Mouse (Mus musculus): ENCODE results near the gene Mylk.
A peak's percentile ranks its signal among the peaks of the same experiment; 100 is the strongest.

The Mylk gene

GRCm38 (mm10) chr16:34902761-34903160 lies 157.8 kb downstream of the Mylk start:
- DNase-seq (ENCODE audit: low read depth, low spot score) = no peak

GRCm38 (mm10) chr16:34904876-34905275 lies 159.9 kb downstream of the Mylk start:
- no peak for DNase-seq (ENCODE audit: low read depth, low spot score)

- DNase-seq (ENCODE audit: low read depth, low spot score) = no peak
These were observed 164.4 kb downstream of the Mylk start for GRCm38 (mm10) chr16:34909437-34909836.

GRCm38 (mm10) chr16:34917373-34917900 lies 172.4 kb downstream of the Mylk start:
- DNase-seq (ENCODE audit: low read depth, low spot score) = no peak

- peak; percentile 27 for DNase-seq (ENCODE audit: low read depth, low spot score)
These were observed 175.2 kb downstream of the Mylk start for GRCm38 (mm10) chr16:34920182-34920581.

GRCm38 (mm10) chr16:34920868-34921267 lies 175.9 kb downstream of the Mylk start:
- no peak for DNase-seq (ENCODE audit: low read depth, low spot score)

- DNase-seq (ENCODE audit: low read depth, low spot score) = no peak
These were observed 176.3 kb downstream of the Mylk start for GRCm38 (mm10) chr16:34921319-34921718.

GRCm38 (mm10) chr16:34923630-34924029 lies 178.6 kb downstream of the Mylk start:
- DNase-seq (ENCODE audit: low read depth, low spot score) = no peak

GRCm38 (mm10) chr16:34924324-34924723 lies 179.3 kb downstream of the Mylk start:
- no peak for DNase-seq (ENCODE audit: low read depth, low spot score)

GRCm38 (mm10) chr16:34924937-34925618 lies 180.1 kb downstream of the Mylk start:
- peak; percentile 13 for DNase-seq (ENCODE audit: low read depth, low spot score)

GRCm38 (mm10) chr16:34926531-34927435 lies 181.8 kb downstream of the Mylk start:
- no peak for DNase-seq (ENCODE audit: low read depth, low spot score)

GRCm38 (mm10) chr16:34929686-34930085 lies 184.7 kb downstream of the Mylk start:
- no peak for DNase-seq (ENCODE audit: low read depth, low spot score)

- no peak for DNase-seq (ENCODE audit: low read depth, low spot score)
These were observed 185.1 kb downstream of the Mylk start for GRCm38 (mm10) chr16:34930110-34930509.

- no peak for DNase-seq (ENCODE audit: low read depth, low spot score)
These were observed 186.3 kb downstream of the Mylk start for GRCm38 (mm10) chr16:34931306-34931705.

- DNase-seq (ENCODE audit: low read depth, low spot score) = no peak
These were observed 188.2 kb downstream of the Mylk start for GRCm38 (mm10) chr16:34933173-34933572.

GRCm38 (mm10) chr16:34934486-34934885 lies 189.5 kb downstream of the Mylk start:
- DNase-seq (ENCODE audit: low read depth, low spot score) = no peak

- no peak for DNase-seq (ENCODE audit: low read depth, low spot score)
These were observed 190.7 kb downstream of the Mylk start for GRCm38 (mm10) chr16:34935514-34936338.

GRCm38 (mm10) chr16:34936339-34936810 lies 191.4 kb downstream of the Mylk start:
- DNase-seq (ENCODE audit: low read depth, low spot score) = no peak

GRCm38 (mm10) chr16:34937611-34938010 lies 192.6 kb downstream of the Mylk start:
- no peak for DNase-seq (ENCODE audit: low read depth, low spot score)

GRCm38 (mm10) chr16:34938248-34938647 lies 193.2 kb downstream of the Mylk start:
- DNase-seq (ENCODE audit: low read depth, low spot score) = no peak

- no peak for DNase-seq (ENCODE audit: low read depth, low spot score)
These were observed 194.9 kb downstream of the Mylk start for GRCm38 (mm10) chr16:34939951-34940350.

GRCm38 (mm10) chr16:34940363-34940762 lies 195.4 kb downstream of the Mylk start:
- DNase-seq (ENCODE audit: low read depth, low spot score) = no peak

All from brain, adult 2 months (tissue).